Mouse (Mus musculus) cerebellum, adult 11 months (tissue): ENCODE measurements at regions not wholly inside any gene's neighbourhood (a gene's known extent, or its start where the extent isn't known, plus 50 kb on each side); places are given as distances from the start of the nearest gene placed in this dataset.
A peak's percentile ranks its signal among the peaks of the same experiment; 100 is the strongest.

ENCODE experiments used
- DNase-seq: peaks from one replicate; pipeline ENCODE4 v3.0.0; 2022

DNA sequence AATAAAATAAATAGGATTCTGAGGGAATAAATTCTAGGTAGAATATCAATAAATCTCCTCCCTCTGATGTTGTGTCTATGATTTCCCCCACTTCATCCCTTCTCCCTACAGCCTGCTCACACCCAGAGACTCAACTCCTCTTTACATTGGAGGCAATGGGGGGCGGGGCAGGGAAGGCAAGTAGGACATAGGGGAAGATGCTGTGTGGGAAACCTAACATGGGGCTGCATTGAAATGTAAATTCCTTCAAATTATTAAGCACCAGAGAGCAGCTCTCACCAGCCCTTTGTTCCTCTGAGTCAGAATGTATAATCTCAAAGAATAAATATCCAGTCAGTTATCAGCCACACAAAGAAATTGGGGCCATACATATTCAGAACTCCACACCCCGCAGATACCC lies 91.6 kb downstream of the Nuf2 start:
- DNase-seq = no peak

DNA sequence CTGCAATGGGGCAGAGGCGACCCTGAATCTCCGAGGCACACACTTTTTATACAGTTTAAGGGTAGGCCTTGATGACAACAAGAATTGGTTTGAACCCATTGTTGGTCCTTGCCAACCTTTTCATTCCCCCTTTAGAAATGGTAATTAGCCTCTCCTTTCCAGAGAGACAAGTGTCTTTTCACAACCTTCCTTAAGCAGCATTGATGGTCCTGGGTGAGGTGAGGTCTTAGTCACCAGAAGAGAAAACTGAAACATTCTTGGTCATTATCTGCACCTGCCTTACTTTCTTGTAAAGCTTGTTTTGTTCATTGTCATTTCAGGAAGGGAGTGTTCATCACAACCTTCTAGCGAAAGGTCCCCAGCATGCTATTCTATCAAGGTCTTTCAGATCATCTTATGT lies 93.3 kb downstream of the Nuf2 start:
- DNase-seq = no peak

DNA sequence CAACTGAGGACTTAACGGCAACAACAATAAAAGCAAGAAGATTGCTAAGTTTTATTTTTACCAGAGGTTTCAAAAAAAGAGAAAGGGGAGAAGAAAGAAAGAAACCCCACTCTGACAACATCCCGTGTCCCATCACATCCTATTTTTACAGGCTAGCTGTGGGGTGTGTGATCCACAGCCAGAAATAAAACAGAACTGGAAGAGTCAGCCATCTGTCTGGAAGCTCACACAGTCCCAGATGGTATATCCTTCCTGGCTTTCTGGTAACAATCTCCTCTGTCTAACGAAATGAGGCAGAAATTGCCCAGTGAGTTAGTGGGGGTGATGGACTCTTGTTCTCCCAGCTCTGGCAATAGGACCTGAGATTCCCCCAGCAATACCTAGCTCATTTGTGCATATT lies 108.9 kb downstream of the Nuf2 start:
- DNase-seq = peak; percentile 2

DNA sequence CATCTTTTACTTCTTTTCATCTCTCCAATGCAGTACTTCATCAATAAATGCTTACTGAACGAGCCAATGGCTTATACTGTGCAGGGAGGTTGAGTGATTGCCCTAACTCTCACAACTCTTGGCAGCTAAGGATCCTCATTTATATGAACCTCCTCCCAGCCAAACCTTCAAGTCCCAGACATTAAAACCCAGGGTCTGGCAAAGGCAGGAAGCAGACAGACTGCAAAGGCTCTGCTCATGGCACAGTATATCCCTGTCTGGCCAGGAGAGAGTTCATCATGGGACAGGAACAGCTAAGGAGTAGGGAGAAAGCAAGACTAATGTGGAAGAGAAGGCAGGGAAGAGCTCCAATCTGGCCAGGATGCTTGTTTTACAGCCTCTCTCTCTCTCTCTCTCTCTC lies 109.6 kb downstream of the Nuf2 start:
- DNase-seq = no peak

DNA sequence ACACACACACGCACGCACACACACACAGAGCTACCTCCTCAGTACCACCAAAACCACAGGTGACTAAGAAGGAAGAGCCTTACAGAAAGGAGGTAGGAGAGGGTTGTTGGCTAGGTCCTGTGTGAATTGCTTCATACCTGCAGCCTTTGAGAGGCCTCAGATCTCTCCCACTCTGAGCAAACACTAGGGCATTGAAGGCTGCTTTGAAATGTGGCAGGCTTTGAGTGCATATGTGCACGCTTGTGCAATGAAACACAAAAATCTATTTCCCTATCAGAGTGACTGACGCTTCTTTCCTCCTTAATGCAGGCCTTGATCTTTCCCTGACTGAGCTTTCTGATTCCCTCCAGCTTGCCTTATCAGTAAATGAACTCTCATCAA lies 112.6 kb downstream of the Nuf2 start:
- DNase-seq = no peak

DNA sequence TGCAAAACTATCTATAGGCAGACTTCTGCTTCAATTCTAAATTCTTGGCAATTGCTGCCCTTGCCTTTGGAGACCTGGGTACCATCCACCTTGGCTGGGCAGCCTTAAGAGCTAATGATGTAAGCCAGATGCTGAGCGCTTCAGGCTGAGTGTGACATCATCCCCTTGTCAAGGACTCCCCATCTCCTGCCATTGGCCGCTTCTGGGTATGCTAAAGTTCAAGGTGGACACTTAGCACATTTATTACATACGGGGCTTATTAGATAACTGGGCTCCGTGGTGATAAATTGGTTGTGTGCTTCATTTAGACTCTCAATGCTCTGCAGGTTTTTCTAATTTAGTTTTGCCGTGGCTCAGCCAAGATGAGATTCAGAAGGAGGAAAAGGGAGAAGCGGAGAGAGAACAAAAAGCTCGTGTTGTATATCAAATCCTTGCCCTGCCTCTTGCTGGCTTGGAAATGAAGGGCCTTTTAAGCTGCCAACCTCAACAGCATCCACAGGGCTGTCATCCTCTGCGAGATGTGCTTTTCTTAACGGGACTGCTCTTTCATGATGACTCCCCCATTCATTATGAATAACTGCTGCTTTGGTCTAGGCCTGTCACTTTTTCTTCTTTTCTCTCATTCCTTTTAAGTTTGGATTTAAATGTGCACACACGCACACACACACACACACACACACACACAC lies 113.1 kb downstream of the Nuf2 start:
- DNase-seq = no peak

DNA sequence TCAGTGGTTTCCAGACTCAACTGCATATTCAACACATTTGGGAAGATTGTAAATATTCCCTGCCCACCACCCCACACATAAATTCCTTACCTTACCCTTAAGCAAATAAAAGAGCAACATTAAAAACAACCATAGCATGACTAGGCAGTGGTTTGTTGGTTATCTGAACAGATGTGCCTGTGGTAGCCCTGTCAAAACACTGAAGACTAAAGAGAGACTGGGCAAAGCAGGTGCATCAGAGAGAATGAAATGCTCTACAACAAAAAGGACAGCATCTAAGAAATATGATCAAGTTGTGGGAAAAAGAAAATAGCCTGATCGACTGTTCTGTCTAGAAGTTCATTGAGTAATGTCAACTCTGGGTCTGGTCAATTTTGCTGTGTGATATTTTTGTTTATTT lies 114.6 kb downstream of the Nuf2 start:
- no peak for DNase-seq

DNA sequence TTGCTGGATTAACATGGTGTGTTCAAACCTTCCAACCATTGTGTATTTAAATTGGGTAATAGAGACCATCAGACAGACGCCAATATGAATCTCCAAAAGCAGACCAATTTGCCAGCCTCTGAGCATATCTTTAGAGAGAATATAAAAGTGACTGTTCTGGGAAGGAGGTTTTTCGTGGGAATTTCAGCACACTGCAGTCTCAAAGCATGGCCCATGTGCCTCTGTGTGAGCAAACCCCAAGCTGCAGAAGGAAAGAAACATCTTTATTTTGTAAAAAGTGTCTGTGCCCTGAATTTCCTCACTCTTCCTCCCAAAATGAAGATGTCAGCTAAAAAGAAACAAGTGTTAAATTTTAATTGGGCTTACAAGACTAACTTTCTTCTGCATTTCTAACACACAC lies 123.1 kb downstream of the Nuf2 start:
- DNase-seq = no peak

DNA sequence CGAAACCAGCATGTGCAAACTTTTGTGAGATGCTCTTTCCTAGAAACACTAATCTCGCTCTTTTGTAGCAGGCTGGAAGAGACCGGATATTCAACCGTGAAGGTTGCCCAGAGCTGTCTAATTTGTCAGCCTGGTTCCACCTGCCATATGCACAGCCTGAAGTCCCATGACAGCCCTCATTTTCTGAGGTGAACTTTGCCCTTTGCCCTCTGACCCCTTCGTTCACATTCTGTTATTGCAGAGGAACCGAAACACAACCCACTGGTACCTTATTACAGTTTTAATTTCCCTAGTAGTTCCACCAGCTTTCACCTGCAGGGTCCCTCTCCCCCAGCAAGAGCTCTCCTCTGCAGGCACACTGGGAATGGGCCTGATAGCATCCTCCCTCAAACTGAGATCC lies 130.4 kb downstream of the Nuf2 start:
- DNase-seq = no peak

DNA sequence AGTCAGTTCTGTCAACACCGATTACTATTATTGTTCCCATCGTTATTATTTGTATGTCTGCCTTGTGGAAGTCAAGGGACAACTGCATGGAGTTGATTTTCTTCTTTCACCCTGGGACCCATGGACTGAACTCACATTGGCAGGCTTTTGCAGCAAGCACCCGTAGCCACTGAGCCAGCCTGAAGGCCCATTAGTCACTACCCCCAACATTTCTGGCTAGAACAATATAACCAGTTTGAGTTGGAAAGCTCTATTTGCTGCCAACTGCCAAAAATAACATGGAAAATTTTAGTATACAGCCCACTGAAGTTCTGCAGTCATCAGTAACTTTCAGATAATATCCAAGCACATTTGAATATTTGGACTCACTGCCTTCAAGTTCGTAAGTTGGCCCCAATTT lies 133.9 kb downstream of the Nuf2 start:
- DNase-seq = no peak

DNA sequence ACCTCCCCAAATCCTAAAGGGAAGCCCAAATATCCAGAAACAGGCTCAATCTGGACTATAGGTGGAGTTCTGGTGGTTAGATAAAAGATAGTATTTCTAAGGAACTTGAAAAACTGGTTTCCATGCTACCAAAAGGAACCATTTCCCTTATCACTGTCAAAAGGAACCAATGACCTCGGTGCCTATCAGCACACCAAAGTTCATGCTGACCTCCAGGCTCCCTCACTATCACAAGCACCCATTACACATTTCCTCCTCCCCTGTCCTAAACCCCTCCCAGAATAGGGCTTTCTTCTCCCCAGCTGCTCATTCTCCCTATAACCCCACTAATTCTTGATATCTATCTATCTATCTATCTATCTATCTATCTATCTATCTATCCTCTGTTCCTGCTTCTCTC lies 144.2 kb downstream of the Nuf2 start:
- no peak for DNase-seq

DNA sequence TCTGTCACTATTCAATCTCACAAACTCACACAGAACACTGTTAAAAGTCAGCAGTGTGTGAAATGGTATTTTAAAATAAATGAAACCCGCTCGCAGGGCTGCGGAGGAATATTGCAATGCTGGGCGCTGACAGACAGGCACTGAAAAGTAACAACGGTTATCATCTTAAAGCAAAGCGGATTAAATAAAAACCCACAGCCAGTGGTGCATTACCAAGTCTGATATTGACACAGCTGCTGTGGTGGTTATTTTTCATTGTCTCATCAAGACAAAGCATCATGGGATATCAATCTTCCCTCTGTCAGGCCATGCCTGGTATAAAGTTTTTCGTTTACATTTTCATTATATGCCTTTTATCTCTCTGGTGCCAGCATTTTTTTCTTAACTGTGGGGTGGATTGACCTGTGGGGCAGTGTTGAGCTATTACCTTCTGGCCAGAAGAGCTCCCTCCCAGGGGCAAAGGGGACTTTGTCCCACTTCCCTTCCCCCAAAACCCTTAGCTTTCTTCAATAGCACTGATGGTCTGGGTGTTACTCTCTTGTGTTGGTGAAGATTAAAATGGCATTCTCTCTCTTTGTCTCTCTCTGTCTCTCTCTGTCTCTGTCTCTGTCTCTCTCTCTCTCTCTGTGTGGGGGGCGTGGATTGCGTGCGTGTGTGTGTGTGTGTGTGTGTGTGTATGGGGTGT lies 145.4 kb downstream of the Nuf2 start:
- DNase-seq = no peak

DNA sequence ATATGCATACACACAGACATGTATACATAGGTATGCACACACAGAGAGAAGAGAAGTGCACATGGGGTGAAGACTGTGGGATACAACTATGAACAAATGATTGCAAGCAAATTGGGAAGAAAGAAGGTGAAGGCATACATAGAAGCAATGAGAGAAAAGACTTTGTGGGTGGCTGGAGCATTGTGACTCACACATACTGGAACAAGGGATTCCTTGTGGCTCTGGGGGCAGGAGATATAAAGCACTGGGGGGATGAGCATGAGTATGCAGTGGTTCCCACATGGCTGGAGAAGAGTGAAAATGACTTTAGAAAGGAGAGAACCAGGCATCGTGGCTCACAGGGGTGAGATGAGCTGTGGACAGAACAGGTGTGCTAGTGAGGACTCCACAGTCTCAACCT lies 156.6 kb downstream of the Nuf2 start:
- DNase-seq = no peak

DNA sequence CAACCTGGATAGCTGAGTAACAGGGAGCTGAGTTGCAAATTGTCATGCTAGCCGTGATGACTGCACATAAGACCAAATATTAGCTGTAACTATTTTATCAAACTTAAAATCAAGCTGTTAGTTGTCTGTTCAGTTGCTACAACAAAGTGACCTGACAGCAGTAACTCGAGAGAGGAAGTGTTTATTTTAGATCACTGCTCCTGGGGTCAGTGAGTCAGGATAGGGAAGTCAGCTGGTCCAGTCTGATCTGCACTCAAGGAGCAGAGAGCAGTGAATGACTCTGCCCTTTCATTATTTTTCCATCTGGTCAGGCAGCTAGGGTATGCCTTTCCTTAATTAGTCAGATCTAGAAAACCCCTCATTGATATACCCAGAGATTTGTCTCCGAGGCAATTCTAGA lies 162.5 kb downstream of the Nuf2 start:
- no peak for DNase-seq

DNA sequence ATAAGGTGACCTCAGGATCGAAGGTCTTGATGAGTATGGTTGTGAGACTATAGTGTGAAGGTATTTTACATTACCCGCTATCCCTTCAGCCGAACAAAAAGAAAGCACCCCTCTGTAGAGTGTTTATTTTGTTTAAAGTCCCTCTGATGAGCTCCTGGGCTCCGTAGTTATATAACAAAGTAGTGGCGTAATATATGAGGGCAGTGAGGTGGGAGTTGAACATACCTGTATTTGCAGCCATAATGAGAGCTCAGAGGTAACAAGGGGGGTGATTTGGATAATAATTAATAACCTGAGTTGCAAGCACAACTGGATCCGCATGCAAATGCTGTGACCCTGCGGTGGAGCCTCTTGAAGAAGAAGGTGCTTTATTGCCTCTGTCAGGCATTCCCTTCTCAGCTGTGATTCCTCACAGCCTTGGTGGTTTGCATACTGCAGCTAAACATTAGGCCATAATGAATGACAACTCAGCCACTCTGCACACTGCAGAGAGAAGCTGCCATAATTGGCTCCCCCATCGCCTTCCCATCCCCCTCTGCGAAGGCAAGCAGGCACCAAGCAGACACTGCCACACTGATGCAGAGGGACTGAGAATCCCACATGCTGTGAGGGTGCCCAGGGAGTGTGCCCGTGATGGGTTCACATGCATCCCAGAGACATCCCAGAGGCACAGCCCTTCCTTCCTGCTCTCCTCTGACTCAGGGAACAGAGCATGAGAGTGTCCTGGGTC lies 163.3 kb downstream of the Nuf2 start:
- no peak for DNase-seq

DNA sequence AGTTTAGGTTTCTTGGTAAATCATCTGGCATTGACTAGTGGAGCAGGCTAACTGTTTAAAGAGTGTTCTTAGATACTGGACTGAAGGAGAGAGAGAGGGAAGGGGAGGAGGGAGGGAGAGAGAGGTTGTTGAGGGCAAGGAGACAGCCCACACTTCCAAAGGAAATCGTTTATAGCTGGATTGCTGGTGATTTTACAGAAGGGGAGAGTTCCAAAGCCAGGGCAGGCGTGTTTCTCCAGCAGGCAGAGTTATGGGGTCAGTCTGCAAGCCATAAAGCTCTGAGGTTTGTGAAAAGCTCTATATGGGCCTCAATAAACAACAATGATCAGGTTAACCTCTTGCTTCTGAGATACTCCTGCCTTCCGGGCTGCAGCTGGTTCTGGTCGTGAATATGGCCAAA lies 163.9 kb downstream of the Nuf2 start:
- DNase-seq = no peak

DNA sequence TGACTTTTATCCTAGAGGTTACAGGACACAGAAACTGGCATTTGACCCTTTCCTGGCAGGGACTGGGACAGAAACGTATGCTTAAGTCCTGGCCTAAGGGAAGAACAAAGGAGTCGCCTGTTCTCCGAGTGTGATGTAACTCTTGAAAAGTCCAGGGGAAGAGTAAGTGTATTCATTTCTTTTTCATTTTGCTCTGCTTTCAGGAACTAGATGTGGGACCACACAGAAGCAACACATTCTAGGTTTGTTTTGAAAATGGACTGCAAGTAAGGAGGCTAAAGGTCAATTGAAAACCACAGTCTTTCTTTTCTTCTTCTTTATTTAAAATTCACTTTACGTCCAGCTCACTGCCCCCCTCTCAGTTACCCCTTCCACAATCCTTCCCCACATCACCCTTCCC lies 168.7 kb downstream of the Nuf2 start:
- DNase-seq = no peak

DNA sequence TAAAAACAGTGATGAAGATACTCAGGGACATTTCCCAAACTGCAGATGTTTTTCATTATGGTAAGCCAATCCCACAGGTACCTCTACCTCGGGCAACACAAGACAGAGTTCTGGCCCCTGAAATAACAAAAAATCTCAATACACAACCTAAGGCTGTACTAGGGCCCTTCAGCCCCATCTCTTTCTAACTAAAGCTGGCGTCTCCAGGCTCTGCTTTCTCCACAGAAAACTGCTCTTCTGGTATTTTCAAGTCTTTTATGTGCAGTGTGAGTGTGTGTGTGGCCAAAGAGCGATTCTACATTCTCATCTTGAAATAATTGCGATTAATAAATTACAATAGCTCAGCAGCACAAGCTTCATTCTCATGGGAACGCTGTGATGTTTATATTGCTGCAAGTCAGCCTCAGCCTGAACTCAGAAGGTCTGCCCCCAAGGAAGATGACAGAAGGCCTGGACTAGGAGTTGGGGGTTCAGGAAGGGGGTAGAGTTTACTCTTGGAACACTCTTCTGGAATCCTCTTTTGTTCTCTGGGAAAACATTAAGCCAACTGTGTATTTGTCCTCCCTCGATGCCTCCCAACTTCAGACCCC lies 173.5 kb downstream of the Nuf2 start:
- DNase-seq = no peak

DNA sequence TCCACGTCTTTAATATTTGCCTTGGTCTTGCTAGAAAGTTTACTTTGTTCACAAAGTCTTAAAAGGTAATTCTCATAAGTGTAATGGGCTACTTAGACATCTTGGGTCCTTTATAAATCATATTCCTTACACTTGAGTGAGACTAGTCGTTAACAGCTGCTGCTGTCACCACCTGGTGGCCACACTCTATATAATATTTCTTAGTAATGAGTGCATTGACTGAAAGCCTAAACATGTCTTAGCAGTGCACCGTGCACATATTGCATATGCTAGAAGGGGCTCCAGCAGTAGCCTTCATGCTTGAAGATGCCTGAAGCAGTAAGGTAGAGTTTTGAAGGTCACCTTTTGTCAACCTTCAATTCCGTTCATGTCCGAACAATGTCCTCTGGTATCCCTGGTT lies 177.2 kb downstream of the Nuf2 start:
- no peak for DNase-seq

DNA sequence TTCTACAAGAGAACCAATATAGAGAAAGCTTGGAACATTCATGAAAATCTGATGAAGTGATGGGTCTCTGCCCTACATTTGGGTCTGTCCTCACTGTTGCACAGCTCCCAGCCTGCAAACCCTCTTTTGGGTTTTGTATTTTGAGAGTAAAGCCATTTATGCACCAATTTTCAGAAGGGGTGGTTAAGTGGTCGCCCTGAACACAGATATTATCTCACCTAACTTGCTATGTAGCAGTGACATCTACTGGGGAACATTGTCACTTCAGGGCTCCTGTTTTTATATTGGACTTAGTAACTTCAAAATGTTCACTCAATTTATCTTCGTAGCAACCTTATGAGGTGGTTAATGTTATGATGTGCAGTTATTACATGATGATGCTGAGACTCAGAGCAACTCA lies 183.6 kb downstream of the Nuf2 start:
- DNase-seq = no peak

DNA sequence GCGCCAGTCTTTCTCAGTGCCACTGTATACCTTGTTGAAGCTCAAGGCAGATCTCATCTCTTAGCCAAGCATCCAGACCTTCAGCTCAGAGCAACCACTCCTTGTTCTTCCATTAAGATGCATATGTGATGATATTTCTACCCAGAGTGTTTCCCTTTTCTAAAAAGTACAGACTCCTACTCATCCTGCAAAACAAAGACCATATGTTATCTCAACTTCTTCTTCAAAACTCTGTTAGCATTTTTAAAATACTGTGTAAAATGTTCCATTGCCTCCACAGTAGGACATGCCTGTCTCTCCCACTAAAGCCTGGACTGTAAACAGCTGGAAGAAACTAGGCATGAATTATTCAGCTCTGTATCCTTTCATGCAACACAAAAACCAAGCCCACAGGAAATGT lies 184.4 kb downstream of the Nuf2 start:
- no peak for DNase-seq

DNA sequence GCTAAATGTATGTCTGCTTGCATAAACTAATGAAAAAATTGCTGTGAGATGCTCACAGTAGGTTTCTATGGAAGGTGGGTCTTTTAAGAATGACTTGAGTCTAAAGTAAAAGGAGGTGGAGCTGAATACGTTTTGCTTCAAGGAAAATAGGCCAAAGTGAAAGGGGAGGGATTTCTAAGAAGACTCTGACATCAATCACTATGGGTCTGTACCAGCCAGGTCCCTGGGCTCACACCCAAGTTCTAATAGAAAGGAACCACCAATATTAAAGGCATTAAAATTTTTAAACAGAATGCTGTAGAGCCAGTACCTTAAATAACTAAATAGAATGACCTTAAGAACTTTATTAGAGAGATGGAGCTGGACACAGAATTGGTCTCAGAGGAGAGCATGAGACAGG lies 190.1 kb downstream of the Nuf2 start:
- no peak for DNase-seq

DNA sequence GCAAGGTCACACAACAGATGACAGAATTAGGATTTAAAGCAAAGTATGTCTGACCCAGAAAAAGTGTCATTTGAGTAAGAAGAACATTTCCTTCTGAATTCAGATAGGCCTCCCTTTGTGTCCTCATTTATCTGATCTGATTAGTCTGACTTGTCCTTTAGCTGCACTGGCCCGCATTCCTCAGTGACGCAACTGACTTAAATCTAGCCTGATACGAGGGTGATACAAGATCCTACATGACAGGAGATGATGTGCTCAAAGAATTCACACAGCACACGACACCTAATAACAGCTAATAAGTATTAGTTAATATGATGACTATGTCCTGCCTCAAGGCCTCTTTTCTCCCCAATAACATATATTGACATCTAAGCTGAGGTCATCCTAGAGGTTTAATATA lies 192.8 kb downstream of the Nuf2 start:
- DNase-seq = no peak

DNA sequence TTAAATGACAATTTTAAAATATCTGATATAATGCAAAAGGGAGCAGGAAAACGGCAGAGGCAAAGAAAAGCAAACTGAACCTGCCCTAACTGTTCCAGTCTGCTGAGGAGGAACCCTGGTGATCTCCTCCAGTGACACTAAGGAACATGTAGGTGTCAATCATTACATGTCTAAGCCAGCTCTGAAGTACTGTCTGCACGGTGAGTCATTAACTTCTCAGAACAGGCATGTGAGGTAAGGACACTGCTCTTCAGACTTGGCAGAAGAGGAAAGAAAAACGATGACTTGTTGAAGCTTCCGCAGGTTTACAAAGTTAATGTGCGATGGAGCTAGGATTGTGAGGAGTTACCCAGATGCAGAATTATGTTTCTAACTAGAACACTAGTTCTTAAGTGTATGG lies 199.1 kb downstream of the Nuf2 start:
- no peak for DNase-seq
